Mouse (Mus musculus) midbrain, embryonic 16.5 days (tissue): ENCODE measurements around the gene Ppp6r2. TPM values are rescaled to one million over a fixed set of nuclear protein-coding genes. Genes with fewer than 3 reads are reported as not detected.

Source experiments
- microRNA-seq: library from miRNA; unstranded; fragments of <30 nt; microRNA quantifications from one replicate; pipeline ENCODE4, GENCODE M21; 2017
- polyA plus RNA-seq: library from polyadenylated mRNA; unstranded; fragments of >200 nt; fragmentation: Nextera tagmentation; extraction: Ambion mirVana; gene quantifications from 2 replicates; pipeline ENCODE4 v1.2.1, GENCODE M21; 2015

Ppp6r2 gene
- polyA plus RNA-seq, 1 experiment from 2014 or later, result 76.7 TPM

Small RNAs within 50 kb of the gene (microRNA-seq; reads per million reads assigned to microRNA genes)
- gene Mir6958 (6.0 reads per million, percentile 26 among the genes with 10 or more reads in this experiment), gene Mir6959 (1.0 reads per million), gene Mir7118 (0.52 reads per million)

Other genes with a start within 250 kb of the Ppp6r2 start
- 21.0 and 31.5 TPM in 2 replicates for gene Mlc1, start 232.5 kb upstream of the Ppp6r2 start, polyA plus RNA-seq
- gene Mov10l1, start 228.6 kb upstream of the Ppp6r2 start, polyA plus RNA-seq, result not detected in 2 replicates
- gene Panx2, start 151.8 kb upstream of the Ppp6r2 start, polyA plus RNA-seq, result 7.5 and 9.5 TPM in 2 replicates
- 36.8 and 39.9 TPM in 2 replicates for gene Trabd, start 136.4 kb upstream of the Ppp6r2 start, polyA plus RNA-seq
- 17.8 and 19.1 TPM in 2 replicates for gene Selenoo, start 122.5 kb upstream of the Ppp6r2 start, polyA plus RNA-seq
- 18.5 and 19.1 TPM in 2 replicates for gene Tubgcp6, start 88.4 kb upstream of the Ppp6r2 start, polyA plus RNA-seq
- gene Hdac10, start 82.9 kb upstream of the Ppp6r2 start, polyA plus RNA-seq, result 30.6 and 31.0 TPM in 2 replicates
- 3.0 and 4.4 TPM in 2 replicates for gene Mapk12, start 70.8 kb upstream of the Ppp6r2 start, polyA plus RNA-seq
- 29.0 and 32.6 TPM in 2 replicates for gene Mapk11, start 61.9 kb upstream of the Ppp6r2 start, polyA plus RNA-seq
- 90.1 and 92.1 TPM in 2 replicates for gene Plxnb2, start 30.8 kb upstream of the Ppp6r2 start, polyA plus RNA-seq
- gene Dennd6b, start 15.1 kb upstream of the Ppp6r2 start, polyA plus RNA-seq, result 120 and 124 TPM in 2 replicates
- 92.9 and 101 TPM in 2 replicates for gene Sbf1, start 103.8 kb downstream of the Ppp6r2 start, polyA plus RNA-seq
- gene Adm2, start 111.2 kb downstream of the Ppp6r2 start, polyA plus RNA-seq, result not detected in 2 replicates
- gene Miox, start 122.8 kb downstream of the Ppp6r2 start, polyA plus RNA-seq, result not detected in 2 replicates
- gene Lmf2, start 144.1 kb downstream of the Ppp6r2 start, polyA plus RNA-seq, result 29.0 and 34.9 TPM in 2 replicates
- 116 and 117 TPM in 2 replicates for gene Ncaph2, start 144.2 kb downstream of the Ppp6r2 start, polyA plus RNA-seq
- 11.8 and 16.4 TPM in 2 replicates for gene Sco2, start 162.3 kb downstream of the Ppp6r2 start, polyA plus RNA-seq
- gene Tymp, start 165.5 kb downstream of the Ppp6r2 start, polyA plus RNA-seq, result 1.9 and 3.0 TPM in 2 replicates
- 4.8 and 5.5 TPM in 2 replicates for gene Odf3b, start 167.7 kb downstream of the Ppp6r2 start, polyA plus RNA-seq
- 0.05 and 0.06 TPM in 2 replicates for gene Klhdc7b, start 173.4 kb downstream of the Ppp6r2 start, polyA plus RNA-seq
- gene Syce3, start 198.9 kb downstream of the Ppp6r2 start, polyA plus RNA-seq, result not detected in 2 replicates
- gene Cpt1b, start 214.3 kb downstream of the Ppp6r2 start, polyA plus RNA-seq, result 0.96 and 1.2 TPM in 2 replicates
- 6.5 and 7.3 TPM in 2 replicates for gene C730034F03Rik, start 218.0 kb downstream of the Ppp6r2 start, polyA plus RNA-seq
- not detected in 2 replicates for gene Gm44502, start 218.1 kb downstream of the Ppp6r2 start, polyA plus RNA-seq
- gene Chkb, start 218.4 kb downstream of the Ppp6r2 start, polyA plus RNA-seq, result 88.3 and 95.2 TPM in 2 replicates
- 84.4 and 86.4 TPM in 2 replicates for gene Mapk8ip2, start 242.4 kb downstream of the Ppp6r2 start, polyA plus RNA-seq